Mouse (Mus musculus) small intestine, adult 2 months (tissue): Measurements from ENCODE around the gene Ap3b1.

Source experiments
- CTCF ChIP-seq: fragments of 200-500 bp; IDR thresholded peaks from 2 replicates; pipeline ENCODE4 v1.5.1; 2012; ENCODE audit warnings: low read depth, mild to moderate bottlenecking, control low read depth, inconsistent platforms, low read length, moderate library complexity, mixed read lengths; ENCODE audit not compliant: insufficient replicate concordance, insufficient read length; ENCODE audit errors: extremely low read depth
- POLR2A ChIP-seq: fragments of 200-500 bp; IDR thresholded peaks from 2 replicates; pipeline ENCODE4 v1.6.1; 2012; ENCODE audit warnings: low read depth, mild to moderate bottlenecking, control low read depth, inconsistent platforms, low read length, moderate library complexity

GRCm38 (mm10) chr13:94468551-94468950, 109.8 kb downstream of the Ap3b1 start:
- TF ChIP-seq POLR2A: no peak
- TF ChIP-seq CTCF: no peak
